Mouse (Mus musculus) B cell, adult 67 days (primary cell): ENCODE data around the gene D630036H23Rik. TPM values are rescaled to one million over a fixed set of nuclear protein-coding genes. Genes with fewer than 3 reads are reported as not detected.

Source experiments
- total RNA-seq, 2 experiments: library from RNA; stranded (reverse); gene quantifications; 4 replicates each; pipeline ENCODE4 v1.2.4; 2023

The D630036H23Rik gene
- total RNA-seq = under 1 TPM; 0.81 to 0.83 TPM

DNA sequence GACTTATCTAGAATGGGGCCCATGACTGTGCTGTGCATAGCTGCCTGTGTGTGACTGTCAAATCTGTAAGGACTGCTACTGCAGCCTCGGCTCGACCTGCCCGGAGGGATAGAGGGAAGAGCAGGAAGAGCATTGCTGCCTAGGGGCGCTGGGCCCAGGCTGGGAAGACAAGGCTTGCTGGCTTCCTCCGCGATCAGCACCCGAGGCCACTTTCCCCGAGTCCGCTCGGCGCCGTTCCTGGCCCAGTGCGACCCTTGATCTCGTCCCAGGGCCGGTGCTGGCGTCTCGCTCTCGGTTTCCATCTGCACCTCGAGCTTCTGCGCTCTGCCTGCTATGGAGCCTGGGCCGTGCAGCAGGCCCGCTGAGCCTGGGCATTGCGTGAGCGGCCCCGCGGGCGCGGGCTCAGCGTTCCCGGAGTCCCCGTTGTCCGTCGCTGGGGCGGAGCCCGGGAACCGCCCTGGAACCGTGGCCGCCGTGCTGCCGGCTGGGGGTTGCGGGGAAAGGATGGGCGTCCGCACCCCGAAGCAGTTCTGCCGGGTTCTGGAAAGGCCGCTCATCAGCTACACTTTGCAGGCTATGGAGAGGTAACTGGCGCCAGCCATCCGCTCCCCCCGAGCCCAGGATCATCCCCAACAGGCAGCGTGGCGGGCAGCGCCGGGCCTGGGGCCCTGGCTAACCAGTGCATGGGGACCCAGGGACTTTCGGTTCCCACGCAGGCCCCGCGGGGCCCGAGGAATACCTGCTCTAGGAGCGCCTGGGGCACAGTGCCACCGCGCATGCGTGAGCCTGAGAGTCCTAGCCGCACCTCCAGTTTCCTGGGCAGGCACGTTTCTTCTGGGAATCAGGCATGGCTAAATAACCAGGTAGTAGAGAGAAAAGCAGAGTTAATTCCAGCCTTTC, at the start of gene D630036H23Rik, which contains the start of gene Ispd:
D630036H23Rik (minus strand) TSS at position 741 of the 900 bp plus-strand sequence.
Ispd (plus strand) TSS at position 10 of the 900 bp plus-strand sequence.

Other genes starting within 250 kb of the D630036H23Rik start
- 10 to 100 TPM; 23.4 to 30.2 TPM for gene Ankmy2, start 225.1 kb downstream of the D630036H23Rik start, total RNA-seq
- 10 to 100 TPM; 90.1 to 93.5 TPM for gene Bzw2, start 224.1 kb downstream of the D630036H23Rik start, total RNA-seq
- not detected for gene Lrrc72, start 128.8 kb downstream of the D630036H23Rik start, total RNA-seq
- gene Sostdc1, start 68.0 kb downstream of the D630036H23Rik start, total RNA-seq = not detected
- gene Ispd, start 731 bp downstream of the D630036H23Rik start, total RNA-seq = 10 to 100 TPM in 1 of 2 experiments, 1 to 10 TPM in 1; 9.8 to 11.6 TPM